Mouse (Mus musculus): ENCODE data around the gene Tmem189. TPM values are rescaled to one million over a fixed set of nuclear protein-coding genes. Genes with fewer than 3 reads are reported as not detected.

The Tmem189 gene
- polyA plus RNA-seq, 1 experiment from 2014 or later: 31.9 TPM

DNA sequence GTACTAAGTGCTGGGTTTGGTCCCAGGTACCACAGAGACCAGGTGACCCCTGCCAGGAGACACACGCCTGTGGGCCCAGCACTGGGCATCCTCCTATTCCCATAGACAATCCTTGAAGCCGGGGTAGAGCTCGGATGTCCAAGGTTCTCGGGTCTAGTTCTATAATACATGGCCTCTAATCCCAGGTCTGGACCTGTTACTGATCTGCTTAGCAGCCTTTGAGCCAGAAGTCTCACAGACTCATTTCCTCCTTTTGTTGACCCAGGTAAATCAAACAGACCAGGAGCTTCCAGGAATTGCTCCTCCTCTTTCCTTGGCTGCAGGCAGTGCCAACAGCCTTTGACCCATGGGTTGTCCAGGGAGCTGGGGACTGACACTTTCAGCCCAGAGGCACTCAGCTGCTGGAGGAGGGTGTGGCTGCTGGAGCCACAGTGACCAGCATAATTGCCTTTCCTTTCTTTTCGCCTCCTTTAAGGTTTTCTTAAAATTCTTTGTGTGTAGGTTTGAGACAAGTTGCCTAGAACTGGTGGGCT is 18.5 kb downstream of the Tmem189 start:
- Histone ChIP-seq H3K4me2 (ENCODE audit: low read depth, low read length) (no peak overlapping the region), H3K27ac (replicated peaks; ENCODE audit: low read depth, low read length) (no peak overlapping the region), H3K4me1 (ENCODE audit: control insufficient read depth, insufficient read depth, low read length) (no peaks in the 10 kb centered on the region), H3K9ac (replicated peaks; ENCODE audit: low read length) (no peak overlapping the region), H3K9me3 (replicated peaks; ENCODE audit: control insufficient read depth, low read length) (no peaks in the 10 kb centered on the region), H3K36me3 (replicated peaks; ENCODE audit: control insufficient read depth, insufficient read depth, low read depth, low read length) (no peaks in the 10 kb centered on the region), H3K27me3 (ENCODE audit: control insufficient read depth, insufficient read depth, low read length) (no peaks in the 10 kb centered on the region), H3K4me3 (ENCODE audit: low read depth, low read length) (no peak overlapping the region)
- no peak for ATAC-seq (replicated peaks; ENCODE audit: insufficient number of reproducible peaks, low FRiP score, low TSS enrichment, low read depth)
- 78% methylated on average over 5 of the region's 5 CpGs for WGBS
- no peak for DNase-seq (ENCODE audit: low spot score)

DNA sequence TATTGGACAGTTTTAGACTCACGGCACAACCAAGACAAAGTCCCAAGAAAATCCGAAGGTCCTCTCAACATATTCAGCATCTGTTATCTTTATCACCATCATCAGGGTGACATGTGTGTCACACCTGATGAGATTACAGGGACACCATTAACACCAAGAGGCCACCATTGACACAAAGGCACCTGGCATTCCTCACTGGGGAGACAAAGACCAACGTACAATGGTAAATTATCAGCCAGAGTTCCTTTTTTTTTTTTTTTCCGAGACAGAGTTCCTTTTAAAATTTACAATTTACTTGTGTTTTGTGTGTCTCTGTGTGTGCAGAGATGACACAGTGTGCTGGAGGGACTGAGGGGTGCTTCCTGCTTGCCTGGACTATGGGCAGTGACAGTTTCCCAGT is 20.2 kb downstream of the Tmem189 start:
- no peaks in the 10 kb centered on the region for H3K9me3 ChIP-seq (replicated peaks; ENCODE audit: control insufficient read depth, low read length)
- H3K4me3 ChIP-seq (ENCODE audit: low read depth, low read length): no peak overlapping the region
- no peak overlapping the region for H3K4me2 ChIP-seq (ENCODE audit: low read depth, low read length)
- no peak overlapping the region for H3K9ac ChIP-seq (replicated peaks; ENCODE audit: low read length)
- DNase-seq (ENCODE audit: low spot score) (no peak), ATAC-seq (replicated peaks; ENCODE audit: insufficient number of reproducible peaks, low FRiP score, low TSS enrichment, low read depth) (no peak)
- WGBS: 81% methylated on average over 4 of the region's 4 CpGs
- H3K36me3 ChIP-seq (replicated peaks; ENCODE audit: control insufficient read depth, insufficient read depth, low read depth, low read length): no peaks in the 10 kb centered on the region
- no peaks in the 10 kb centered on the region for H3K4me1 ChIP-seq (ENCODE audit: control insufficient read depth, insufficient read depth, low read length)
- no peaks in the 10 kb centered on the region for H3K27me3 ChIP-seq (ENCODE audit: control insufficient read depth, insufficient read depth, low read length)
- no peak overlapping the region for H3K27ac ChIP-seq (replicated peaks; ENCODE audit: low read depth, low read length)

DNA sequence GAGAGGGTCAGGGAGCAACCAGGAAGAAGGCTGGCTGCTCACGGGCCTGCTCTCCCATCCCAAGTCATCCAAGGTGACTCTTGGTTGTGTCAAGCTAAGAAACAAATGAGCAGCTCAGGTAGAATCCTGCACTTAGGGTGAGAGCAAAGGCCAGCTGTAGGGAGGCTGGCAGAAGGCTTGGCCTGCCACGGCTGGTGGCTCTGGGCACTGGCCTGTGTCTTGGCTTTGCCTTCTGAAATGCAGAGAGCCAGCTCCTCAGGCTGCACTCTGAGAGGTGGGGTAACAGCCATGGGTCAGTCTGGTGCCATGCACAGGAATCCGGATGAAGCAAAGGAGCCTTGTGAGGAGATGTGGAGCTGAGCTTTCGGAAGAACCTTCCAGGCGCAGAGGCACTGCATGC is 21.2 kb downstream of the Tmem189 start:
- H3K4me3 ChIP-seq (ENCODE audit: low read depth, low read length): no peak overlapping the region
- H3K27ac ChIP-seq (replicated peaks; ENCODE audit: low read depth, low read length): no peak overlapping the region
- no peaks in the 10 kb centered on the region for H3K9me3 ChIP-seq (replicated peaks; ENCODE audit: control insufficient read depth, low read length)
- no peak overlapping the region for H3K9ac ChIP-seq (replicated peaks; ENCODE audit: low read length)
- H3K4me1 ChIP-seq (ENCODE audit: control insufficient read depth, insufficient read depth, low read length): no peaks in the 10 kb centered on the region
- DNase-seq (ENCODE audit: low spot score) (no peak), ATAC-seq (replicated peaks; ENCODE audit: insufficient number of reproducible peaks, low FRiP score, low TSS enrichment, low read depth) (no peak)
- H3K36me3 ChIP-seq (replicated peaks; ENCODE audit: control insufficient read depth, insufficient read depth, low read depth, low read length): no peaks in the 10 kb centered on the region
- 82% methylated on average over 5 of the region's 5 CpGs for WGBS
- H3K27me3 ChIP-seq (ENCODE audit: control insufficient read depth, insufficient read depth, low read length): no peaks in the 10 kb centered on the region
- H3K4me2 ChIP-seq (ENCODE audit: low read depth, low read length): no peak overlapping the region

DNA sequence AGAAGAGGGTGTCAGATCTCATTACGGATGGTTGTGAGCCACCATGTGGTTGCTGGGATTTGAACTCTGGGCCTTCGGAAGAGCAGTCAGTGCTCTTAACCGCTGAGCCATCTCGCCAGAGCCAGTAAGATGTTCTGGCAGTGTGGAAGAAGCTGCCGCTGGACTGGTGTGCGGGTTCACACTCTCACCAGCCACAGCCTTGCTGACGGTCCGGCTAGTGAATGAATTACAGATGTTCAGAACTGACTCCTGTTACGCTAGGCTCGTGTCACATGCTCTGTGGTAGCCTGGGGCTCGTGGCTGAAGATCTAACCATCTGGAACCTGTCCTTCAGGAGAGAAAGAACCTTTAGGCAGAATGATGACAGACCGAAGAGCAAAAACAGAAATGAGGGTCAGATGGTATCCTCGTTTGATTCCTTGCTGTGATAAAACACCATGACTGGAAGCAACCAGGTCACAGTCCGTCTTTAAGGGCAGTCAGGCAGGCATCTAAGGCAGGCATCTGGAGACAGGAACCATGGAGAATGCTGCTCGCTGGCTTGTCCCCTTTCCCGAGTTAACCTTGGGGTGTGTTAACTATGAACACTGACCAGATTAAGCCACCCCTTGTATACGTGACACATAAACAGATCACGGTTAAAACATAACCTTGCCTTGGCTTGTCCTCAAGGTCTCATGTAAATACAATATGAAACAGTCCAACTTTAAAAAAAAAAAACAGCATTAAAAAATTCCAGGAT is 23.5 kb downstream of the Tmem189 start:
- no peaks in the 10 kb centered on the region for H3K4me1 ChIP-seq (ENCODE audit: control insufficient read depth, insufficient read depth, low read length)
- H3K27ac ChIP-seq (replicated peaks; ENCODE audit: low read depth, low read length): no peak overlapping the region
- H3K36me3 ChIP-seq (replicated peaks; ENCODE audit: control insufficient read depth, insufficient read depth, low read depth, low read length): no peaks in the 10 kb centered on the region
- H3K4me3 ChIP-seq (ENCODE audit: low read depth, low read length): no peak overlapping the region
- DNase-seq (ENCODE audit: low spot score) (no peak), ATAC-seq (replicated peaks; ENCODE audit: insufficient number of reproducible peaks, low FRiP score, low TSS enrichment, low read depth) (no peak)
- H3K9ac ChIP-seq (replicated peaks; ENCODE audit: low read length): no peak overlapping the region
- 78% methylated on average over 18 of the region's 18 CpGs for WGBS
- H3K9me3 ChIP-seq (replicated peaks; ENCODE audit: control insufficient read depth, low read length): no peaks in the 10 kb centered on the region
- no peaks in the 10 kb centered on the region for H3K27me3 ChIP-seq (ENCODE audit: control insufficient read depth, insufficient read depth, low read length)
- H3K4me2 ChIP-seq (ENCODE audit: low read depth, low read length): no peak overlapping the region

DNA sequence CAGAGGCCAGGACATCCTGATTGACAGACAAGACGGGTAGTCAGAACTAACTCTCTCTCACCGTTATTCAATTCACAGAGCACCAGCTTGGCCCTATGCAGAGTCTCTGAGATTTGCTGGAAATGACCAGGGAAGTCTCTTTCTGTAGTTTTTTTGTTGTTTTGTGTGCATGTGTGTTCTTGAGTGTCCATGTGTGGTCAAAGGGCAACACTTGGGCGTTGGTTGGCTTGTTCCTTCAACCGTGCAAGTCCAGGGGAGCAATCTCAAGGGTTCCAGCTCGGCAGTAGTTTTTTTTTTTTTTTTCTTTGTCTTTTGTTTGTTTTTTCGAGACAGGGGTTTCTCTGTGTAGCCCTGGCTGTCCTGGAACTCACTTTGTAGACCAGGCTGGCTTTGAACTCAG is 26.9 kb downstream of the Tmem189 start:
- ATAC-seq (replicated peaks; ENCODE audit: insufficient number of reproducible peaks, low FRiP score, low TSS enrichment, low read depth) (no peak), DNase-seq (ENCODE audit: low spot score) (no peak)
- no peak overlapping the region for H3K9ac ChIP-seq (replicated peaks; ENCODE audit: low read length)
- H3K36me3 ChIP-seq (replicated peaks; ENCODE audit: control insufficient read depth, insufficient read depth, low read depth, low read length): no peaks in the 10 kb centered on the region
- H3K4me1 ChIP-seq (ENCODE audit: control insufficient read depth, insufficient read depth, low read length): peaks cover 5% of the 10 kb centered on the region
- no peaks in the 10 kb centered on the region for H3K27me3 ChIP-seq (ENCODE audit: control insufficient read depth, insufficient read depth, low read length)
- no peaks in the 10 kb centered on the region for H3K9me3 ChIP-seq (replicated peaks; ENCODE audit: control insufficient read depth, low read length)
- H3K27ac ChIP-seq (replicated peaks; ENCODE audit: low read depth, low read length): no peak overlapping the region
- WGBS: 53% methylated on average over 6 of the region's 6 CpGs
- no peak overlapping the region for H3K4me2 ChIP-seq (ENCODE audit: low read depth, low read length)
- no peak overlapping the region for H3K4me3 ChIP-seq (ENCODE audit: low read depth, low read length)

DNA sequence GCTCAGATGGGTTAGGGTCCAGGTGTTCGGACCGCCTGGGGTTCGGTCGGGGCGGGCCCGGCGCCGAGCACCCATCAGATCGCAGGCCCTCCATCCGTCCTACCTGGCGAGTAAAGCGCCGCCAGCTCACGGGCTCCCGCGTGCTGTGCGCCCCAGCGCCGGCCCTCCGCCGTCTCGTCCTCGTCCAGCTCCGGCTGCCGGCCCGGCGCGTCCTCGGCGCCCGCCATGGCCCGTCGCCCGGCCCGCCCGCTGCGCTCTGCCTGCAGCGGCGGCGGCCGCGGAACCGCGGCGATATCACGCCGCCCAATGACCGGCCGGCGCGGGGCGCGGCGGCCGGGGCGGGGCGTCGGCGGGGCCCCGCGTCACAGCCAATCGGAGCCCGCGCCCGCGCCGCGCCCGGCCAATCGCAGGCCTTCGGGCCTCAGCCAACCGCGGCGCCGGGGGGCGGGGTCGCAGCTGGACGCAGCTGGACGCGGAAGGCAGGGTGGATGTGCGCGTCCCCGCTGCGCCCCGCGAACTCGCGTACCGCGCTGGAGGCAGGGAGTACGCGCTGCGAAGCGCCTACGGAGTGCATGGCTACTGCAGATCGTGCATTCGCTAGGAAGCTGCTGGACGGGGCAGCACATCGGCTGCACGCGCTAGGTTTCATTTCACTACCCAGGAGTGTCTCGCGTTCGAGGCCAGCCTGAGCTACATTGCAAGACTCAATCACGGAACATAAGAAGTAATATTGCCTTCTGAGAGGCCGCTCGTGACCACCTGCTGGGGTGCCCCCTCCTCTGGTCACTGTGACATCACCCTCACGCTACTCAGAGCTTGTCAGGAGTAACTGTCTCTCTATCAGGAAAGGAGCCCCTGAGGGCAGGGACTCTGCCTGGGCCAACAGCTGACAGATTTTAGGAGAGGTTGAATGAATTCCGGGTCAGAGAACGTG is 28.1 kb downstream of the Tmem189 start, which contains the start of gene Gm20431:
TSS of gene Gm20431 (minus strand) at position 227 of the 934 bp plus-strand sequence.
- ATAC-seq (replicated peaks; ENCODE audit: insufficient number of reproducible peaks, low FRiP score, low TSS enrichment, low read depth): peak; percentile 89
- under 1% methylated on average over 103 of the region's 110 CpGs for WGBS
- Histone ChIP-seq H3K27me3 (ENCODE audit: control insufficient read depth, insufficient read depth, low read length) (no peaks in the 10 kb centered on the region), H3K4me2 (ENCODE audit: low read depth, low read length) (peak within 1 kb of the TSS; percentile 93), H3K9ac (replicated peaks; ENCODE audit: low read length) (peak within 1 kb of the TSS; percentile 87), H3K4me1 (ENCODE audit: control insufficient read depth, insufficient read depth, low read length) (peaks cover 5% of the 10 kb centered on the region), H3K36me3 (replicated peaks; ENCODE audit: control insufficient read depth, insufficient read depth, low read depth, low read length) (no peaks in the 10 kb centered on the region), H3K4me3 (ENCODE audit: low read depth, low read length) (peak within 1 kb of the TSS; percentile 84), H3K27ac (replicated peaks; ENCODE audit: low read depth, low read length) (0 out of 2 replicates have a peak within 1 kb of the TSS, but pooled peaks have one; percentile 21), H3K9me3 (replicated peaks; ENCODE audit: control insufficient read depth, low read length) (no peaks in the 10 kb centered on the region)
- peak; percentile 97 for DNase-seq (ENCODE audit: low spot score)

DNA sequence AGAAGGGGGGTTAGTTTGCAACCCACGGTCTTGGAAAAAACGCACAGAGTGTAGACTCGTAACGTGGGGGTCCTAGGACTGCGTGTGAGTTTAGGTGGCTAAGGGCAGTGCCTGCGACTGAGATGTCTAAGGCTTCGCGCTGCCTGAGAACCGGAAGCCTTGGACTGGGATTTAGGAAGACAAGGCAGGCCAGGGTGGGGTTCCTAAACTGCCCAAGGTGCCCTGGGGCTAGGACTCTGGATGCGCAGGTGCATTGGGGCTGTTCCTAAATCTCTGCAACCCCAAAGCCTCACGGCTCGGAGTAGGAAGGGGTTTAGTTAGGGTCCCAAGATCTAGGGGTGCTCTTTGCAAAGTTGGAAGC is 29.0 kb downstream of the Tmem189 start:
- Histone ChIP-seq H3K9ac (replicated peaks; ENCODE audit: low read length) (peak overlapping the region; percentile 87), H3K4me3 (ENCODE audit: low read depth, low read length) (peak overlapping the region; percentile 84), H3K9me3 (replicated peaks; ENCODE audit: control insufficient read depth, low read length) (no peaks in the 10 kb centered on the region), H3K36me3 (replicated peaks; ENCODE audit: control insufficient read depth, insufficient read depth, low read depth, low read length) (no peaks in the 10 kb centered on the region), H3K27me3 (ENCODE audit: control insufficient read depth, insufficient read depth, low read length) (no peaks in the 10 kb centered on the region), H3K4me1 (ENCODE audit: control insufficient read depth, insufficient read depth, low read length) (peaks cover 5% of the 10 kb centered on the region), H3K4me2 (ENCODE audit: low read depth, low read length) (peak overlapping the region; percentile 93), H3K27ac (replicated peaks; ENCODE audit: low read depth, low read length) (0 out of 2 replicates have a peak overlapping the region, but pooled peaks have one; percentile 21)
- ATAC-seq (replicated peaks; ENCODE audit: insufficient number of reproducible peaks, low FRiP score, low TSS enrichment, low read depth) (peak; percentile 10; the same call in 1 of the 2 replicates), DNase-seq (ENCODE audit: low spot score) (peak; percentile 55)
- 2% methylated on average over 12 of the region's 12 CpGs for WGBS

All from embryonic facial prominence, embryonic 11.5 days (tissue).